Mouse (Mus musculus): ENCODE results near the gene Trim45.

The Trim45 gene

DNA sequence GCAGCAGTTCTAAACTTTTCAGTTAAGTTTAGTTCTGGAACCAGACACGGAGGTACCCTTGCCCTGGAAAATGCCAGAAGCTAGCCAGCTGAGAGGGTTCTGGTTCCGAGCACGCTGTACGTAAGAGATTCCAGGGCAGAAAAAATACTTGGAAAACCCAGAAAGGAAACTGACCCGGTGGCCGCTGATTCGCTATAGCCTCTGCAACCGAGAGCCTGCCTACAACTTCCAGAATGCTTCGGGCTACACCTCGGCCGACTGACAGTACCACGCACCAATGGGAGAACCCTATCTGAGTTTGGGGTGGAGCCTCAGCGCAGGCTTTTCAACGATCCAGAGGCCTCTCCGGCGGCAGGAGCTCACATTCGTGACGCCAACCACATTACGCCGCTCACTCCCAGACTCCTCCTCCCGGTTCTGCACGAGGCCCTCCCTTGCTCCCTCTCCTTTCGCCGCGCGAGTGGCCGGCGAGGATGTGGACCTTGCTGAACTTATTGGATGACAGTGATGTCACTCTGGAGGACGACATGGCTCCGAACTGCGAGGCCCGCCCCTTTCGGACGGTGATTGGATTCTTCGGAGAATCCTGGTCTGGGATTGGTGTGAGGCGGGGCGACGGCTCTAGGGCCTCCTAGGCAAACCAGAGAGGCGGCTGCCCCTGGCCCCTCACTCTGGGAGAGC, at the start of gene Trim45:
Trim45 (plus strand) TSS at position 378 of the 681 bp plus-strand sequence.
- peak; percentile 96 for DNase-seq (ENCODE audit: low spot score)

DNA sequence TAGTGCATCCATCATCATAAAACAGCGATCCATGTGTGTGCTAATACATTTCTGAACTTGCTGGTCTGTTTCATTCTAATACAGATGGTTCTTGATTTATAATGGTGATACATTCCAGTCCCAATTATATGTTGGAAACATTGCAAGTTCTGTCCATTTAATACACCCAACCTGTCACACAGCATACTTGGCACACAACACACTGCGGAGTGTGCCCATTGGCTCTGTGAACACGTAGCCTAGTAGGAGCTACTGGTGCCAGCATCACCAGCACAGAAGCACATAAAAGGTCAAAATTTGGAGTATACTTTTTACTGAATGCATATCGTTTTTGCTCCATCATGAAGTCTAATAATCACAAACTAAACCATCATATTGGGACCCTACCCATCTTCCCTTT, 44.9 kb upstream of the Trim45 start:
- DNase-seq (ENCODE audit: low spot score), result no peak

DNA sequence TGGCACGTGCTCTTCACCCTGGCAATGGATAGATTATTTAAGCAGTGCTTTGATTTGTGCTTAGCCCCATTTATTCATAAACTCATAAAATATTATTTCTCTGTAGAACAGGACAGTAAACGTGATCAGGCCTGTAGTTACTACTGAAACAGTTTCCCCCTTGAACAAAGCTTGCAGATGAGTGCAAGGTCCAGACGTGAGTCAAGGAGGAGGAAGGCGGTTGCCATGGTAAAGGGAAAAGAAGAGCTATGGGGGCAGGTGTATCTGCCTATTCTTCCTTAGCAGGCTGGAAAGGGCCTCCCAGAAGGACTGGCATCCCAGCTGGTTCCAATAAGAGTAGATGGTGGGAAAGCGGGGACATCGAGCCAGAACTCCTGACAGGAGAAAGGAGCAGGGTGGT, 40.6 kb upstream of the Trim45 start:
- DNase-seq (ENCODE audit: low spot score), result no peak

DNA sequence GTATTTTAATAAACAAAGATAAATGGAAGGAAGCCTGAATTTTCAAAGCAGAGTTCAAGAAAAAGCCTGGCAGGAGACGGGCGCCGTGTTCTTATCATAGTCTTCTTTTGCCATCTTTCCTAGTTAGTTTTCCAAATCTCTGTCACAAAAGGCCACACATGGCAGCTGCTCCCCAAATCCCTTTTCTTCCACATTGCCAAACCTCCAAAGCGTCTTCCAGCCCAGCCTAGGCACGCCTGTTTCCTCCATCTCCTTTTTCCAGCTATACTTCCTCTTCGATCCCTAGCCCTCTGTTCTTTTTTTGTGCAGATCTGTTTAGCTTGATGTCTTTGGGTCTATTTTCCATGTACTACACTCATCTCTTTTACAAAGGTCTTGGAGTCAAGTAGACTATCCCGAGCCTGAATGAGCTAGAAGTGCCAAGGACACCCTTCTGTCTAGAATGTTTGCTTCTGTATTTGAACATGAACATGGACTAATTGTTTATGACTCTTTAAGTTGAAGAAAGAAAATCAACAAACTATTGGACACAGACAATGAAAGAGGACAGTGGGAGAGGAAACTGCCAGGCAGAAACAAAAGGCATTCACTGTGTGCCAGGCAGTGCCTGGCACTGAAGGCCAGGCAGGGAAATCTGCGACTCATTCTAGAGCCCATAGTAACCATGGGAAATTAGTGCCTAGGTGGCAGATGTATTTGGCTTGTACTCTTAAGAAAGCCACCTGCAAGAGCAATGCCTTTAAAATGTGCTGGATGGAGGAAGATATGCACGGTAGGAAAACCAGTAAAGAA, 40.0 kb upstream of the Trim45 start:
- DNase-seq (ENCODE audit: low spot score), result no peak

DNA sequence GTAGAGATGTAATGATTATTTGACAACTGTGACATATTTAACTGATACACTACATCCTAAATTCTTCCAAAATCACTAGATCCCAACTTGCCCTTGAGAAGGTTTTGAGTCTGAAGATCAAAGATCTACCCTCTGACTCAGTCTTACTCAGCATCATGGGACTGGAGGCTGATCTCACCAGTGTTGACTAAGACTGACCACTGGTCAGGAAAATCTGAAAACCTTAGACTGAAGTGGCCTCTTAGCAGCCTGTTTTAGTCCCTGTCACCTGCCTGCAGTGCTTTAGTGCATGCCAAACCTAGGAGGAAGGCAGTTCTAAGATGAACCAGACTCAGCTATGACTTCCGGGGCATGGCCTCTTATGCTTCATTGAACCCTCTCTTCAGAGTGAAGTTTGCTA, 32.8 kb upstream of the Trim45 start:
- DNase-seq (ENCODE audit: low spot score), result no peak

DNA sequence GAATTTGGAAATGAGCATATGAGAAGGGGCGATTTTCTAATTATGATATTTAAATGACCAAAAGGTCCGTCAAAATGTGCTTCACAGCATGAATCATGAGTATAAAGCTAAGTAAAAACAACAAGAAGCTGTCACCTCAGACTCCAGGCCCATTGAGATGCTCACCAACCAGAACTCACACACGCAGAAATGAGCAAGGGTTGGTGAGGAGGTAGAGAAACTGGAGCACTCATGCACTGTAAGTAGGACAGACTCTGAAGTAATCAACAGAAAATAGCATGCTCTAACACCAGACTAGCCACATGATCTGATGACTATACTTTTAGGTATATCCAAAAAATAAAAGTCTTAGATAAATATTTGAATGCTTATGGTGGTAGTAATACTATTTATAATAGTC, 31.6 kb upstream of the Trim45 start:
- no peak for DNase-seq (ENCODE audit: low spot score)

DNA sequence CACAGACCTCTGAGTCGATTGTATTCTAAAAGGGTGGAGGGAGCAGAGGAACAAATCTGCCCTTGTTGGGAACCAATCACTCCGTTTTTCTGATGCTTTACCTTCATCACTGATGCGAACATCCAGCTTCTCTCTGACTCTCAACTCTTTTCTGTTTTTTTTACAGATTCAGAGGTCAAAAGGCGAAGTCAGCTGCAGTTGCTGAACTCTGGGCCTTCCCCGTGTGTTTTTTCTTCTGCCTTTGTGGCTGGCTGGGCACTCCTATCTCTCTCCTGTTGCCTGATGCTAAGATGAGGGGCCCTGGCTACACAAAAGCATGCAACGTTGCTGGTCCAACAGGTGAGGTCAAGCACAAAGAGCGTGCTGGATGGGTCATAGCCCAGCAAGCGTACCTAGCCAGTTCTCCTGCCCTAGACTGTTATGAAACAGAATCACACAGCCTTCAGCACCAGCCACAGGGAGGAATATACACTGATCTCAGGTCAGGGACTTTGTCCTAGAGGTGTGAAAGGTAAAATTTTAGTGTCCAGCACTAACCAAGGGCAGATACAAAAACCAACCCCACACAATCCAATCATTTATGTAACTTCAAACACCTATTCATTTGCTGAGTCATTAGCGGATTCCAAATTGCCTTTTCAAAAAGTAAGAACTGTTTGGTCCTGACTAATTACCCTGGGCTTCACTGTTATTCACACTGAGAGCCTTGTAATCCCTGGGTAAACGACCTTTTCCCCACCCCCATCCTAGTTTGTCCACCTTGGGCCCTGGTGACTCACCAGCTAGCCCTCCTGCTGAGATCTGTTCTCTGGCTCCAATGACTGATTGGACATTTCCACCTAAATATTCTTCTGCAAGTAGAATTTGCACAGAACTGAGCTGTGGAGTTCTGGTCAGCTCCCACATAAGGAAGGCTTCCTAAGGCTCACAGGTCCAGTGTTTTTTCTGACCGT, 29.3 kb upstream of the Trim45 start:
- DNase-seq (ENCODE audit: low spot score), result no peak

DNA sequence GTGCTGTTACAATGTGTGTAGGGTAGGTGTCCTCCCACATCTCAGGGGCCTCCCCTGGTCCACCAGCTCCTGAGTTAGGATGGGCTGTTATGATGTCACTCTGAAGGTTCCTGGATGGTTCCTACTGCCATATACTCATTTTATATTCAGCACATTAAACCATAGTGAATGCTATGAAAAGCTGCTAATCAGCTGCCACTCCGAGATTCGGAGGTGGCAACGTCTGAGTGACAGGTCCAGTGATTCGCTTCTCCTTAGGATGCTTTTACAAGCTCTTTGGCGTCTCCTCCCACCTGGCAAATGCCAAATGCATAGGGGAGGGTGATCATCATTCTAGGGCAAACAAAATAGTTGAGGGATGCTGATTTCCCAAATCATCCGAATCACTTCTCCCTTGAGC, 26.5 kb upstream of the Trim45 start:
- DNase-seq (ENCODE audit: low spot score), result no peak

DNA sequence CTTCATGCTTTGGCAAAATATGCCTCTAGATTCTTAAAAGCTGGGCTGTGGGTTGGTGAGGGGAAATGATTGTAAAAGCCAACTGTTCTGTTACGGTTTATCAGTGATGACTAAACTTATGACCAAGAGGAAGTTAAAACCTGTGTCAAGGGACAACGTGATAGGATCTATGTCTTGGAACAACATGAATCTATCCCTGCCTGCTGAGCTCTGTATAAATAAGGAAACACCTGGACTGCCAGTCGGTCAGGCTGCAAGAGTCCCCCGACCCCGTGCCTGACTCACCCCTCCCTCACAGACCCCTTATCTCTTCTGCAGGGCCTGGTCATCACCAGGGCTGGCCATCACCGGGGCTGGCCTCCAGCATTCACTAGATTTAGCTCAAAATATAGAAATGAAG, 15.9 kb upstream of the Trim45 start:
- no peak for DNase-seq (ENCODE audit: low spot score)

DNA sequence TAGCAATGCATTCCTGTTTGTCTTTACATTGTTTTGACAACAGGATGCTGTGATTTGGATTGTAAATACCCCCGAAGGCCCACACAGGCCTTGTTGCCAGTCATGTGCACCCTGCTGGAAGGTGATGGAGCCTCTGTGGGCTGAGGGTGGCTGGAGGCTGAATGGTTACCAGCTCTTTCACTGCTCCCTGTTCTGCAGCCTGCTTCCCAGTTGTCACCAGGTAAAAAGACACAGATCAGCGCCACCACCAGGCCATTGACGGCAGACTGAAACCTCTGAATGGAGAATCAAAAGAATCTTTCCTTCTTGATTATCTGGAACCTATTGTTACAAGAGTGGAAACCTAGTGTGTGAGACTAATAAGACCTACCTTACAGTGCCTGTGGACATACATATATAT, 15.1 kb upstream of the Trim45 start:
- peak; percentile 64 for DNase-seq (ENCODE audit: low spot score)

DNA sequence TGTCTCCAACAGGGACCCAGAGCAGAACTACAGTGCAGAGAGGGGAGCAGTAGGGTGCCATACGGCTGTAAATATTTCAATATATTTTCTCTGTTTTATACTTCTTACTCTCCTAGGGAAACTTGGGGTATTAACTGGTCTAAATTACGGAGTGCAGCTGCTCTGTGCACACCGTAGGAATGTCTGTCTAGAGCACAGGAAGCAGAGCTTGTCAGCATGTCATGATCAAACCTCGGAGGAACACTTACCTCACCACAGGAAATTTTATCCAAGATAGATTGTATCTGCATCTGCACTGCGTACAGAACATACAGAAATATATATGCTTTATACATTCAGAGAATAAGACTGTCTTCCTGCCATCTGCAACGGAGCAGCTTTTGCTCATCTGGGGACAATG, 13.4 kb upstream of the Trim45 start:
- no peak for DNase-seq (ENCODE audit: low spot score)

DNA sequence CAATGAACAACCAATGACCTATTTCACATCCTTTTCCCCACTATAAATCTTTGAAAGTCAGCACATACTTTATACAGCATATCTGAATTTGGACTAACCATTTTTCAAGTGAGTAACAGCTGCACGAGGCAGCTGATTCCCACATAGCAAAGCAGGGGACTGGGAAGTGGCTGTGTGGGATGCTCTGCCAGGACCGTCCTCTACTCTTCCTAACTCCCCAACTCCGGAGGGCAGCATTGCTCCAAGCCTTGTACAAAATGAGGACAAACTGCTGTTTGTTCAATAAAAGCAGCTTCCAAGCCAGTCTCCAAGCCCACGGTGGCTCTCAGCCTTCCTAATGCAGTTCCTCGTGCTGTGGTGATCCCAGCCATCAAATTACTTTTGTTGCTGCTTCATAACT, 11.4 kb upstream of the Trim45 start:
- DNase-seq (ENCODE audit: low spot score), result no peak

DNA sequence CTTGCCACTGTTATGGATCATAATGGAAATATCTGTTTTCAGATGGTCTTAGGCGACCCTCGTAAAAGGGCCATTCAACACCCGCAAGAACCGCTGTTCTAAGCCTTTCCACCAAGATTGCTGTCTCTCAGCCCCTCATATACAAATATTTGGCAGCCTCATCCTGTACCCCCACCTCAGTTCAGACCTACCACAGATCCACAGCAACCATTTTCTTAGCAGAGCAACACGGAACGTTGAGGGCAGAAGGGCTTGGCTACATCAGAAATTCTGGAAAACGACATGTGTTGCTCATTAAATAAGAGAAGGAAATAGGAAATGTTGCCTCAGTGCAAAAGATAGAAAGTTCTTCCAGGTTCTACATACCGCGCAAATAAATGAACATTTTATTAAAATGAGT, 11.0 kb upstream of the Trim45 start:
- DNase-seq (ENCODE audit: low spot score), result no peak

DNA sequence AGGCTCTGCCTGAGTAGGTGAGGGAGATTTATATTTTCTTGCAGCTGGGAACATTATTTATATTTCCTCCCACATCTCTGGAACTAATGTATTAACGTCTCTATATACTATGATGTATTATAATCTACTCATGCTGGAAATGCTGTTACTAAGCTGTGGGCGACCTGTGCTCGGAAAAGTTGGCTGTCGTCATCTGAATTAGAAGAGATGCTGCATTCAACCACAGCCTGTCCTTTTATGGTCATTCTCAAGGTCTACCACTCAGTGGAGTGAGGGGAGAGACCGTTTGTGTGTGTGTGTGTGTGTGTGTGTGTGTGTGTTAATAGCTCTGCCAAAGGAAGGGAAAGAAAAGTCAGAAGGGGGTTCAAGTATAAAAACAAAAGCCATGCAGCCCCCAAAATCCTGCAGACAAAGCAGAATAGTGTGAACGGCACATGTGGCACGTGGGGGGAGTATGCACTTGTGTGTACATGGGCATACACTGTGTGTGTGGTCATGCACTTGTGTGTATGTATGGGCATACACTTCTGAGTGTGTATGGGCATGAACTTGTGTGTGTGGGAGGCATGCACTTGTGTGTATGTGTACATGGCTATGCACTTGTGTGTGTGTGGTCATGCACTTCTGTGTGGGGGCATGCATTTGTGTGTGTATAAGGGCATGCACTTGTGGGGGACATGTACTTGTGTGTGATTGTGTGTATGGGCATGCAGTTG, 10.3 kb upstream of the Trim45 start:
- DNase-seq (ENCODE audit: low spot score), result no peak

DNA sequence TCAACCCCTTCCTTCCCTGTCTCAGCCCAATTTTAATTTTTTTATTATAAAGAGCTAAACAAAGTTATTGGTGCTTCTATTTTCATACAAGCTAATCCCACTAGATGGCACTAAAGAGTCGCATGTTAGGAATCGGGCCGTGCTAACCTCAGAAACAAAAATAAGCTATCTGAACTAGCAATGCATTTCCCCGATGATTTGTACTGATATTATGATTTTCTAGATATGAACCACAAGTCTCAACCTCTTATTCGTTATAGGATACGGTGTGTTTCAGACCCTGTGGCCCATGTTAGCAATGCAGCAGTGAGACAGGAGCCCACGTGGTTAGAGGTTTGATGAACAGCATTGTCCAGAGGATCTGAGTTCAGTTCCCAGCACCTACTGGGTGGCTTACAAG, 5.2 kb upstream of the Trim45 start:
- DNase-seq (ENCODE audit: low spot score), result no peak

DNA sequence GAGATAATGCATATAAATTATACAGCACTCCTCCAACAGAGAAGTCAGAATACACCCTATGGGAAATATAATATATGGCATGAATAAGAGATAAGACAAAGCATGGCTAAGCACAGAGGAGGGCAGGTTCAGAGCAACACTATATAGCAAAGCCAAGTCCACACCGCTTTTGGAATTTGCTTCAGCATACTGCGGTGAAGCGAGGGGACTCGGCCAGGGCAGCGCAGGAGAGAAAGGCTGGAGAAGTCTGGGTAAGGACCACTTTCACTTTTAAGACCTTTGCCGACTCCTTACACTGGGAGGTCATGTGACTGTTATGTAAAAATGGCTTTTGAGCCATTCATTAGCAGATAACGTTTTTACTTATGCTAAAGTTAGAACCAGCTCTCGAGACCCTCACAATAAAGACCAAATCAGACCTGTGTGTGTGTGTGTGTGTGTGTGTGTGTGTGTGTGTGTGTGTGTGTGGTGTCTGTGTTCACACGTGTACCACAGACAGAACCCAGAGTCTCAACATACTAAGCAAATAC, 1.3 kb upstream of the Trim45 start:
- DNase-seq (ENCODE audit: low spot score), result no peak

DNA sequence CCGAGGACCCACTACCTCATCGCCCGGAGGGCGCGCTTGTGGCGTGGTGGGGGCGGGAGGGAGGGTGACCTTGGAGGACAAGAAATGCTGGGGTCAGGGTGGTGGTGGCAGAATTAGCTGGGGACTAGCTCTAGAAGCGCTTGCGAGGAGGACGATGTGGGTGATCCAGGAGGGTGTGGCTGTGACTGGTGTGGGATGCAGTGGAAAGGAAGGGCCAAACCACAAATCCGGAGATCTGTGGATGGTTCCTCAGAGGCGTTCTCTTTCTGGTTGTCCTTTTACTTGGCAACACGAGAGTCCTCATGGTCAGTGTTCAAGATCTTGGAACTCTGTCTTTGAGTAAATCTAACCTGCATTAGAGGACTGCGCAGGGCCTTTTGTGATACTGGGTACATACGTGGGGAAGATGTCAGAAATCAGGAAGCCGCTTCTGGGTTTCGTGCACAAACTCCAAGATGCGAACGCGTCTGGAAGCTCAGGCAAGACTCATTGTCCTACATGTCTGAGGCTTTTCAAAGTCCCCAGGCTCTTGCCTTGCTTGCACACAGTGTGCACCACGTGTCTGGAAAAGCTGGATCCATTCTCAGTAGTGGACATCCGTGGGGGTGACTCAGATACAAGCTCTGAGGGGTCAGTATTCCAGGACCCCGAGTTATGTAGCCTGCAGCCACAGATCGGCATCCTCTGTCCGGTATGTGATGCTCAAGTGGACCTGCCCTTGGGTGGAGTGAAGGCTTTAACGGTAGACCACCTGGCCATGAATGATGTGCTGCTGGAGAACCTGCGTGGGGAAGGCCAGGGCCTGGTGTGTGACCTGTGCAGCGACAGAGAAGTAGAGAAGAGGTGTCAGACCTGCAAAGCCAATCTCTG, 739 bp downstream of the Trim45 start:
- DNase-seq (ENCODE audit: low spot score), result no peak

DNA sequence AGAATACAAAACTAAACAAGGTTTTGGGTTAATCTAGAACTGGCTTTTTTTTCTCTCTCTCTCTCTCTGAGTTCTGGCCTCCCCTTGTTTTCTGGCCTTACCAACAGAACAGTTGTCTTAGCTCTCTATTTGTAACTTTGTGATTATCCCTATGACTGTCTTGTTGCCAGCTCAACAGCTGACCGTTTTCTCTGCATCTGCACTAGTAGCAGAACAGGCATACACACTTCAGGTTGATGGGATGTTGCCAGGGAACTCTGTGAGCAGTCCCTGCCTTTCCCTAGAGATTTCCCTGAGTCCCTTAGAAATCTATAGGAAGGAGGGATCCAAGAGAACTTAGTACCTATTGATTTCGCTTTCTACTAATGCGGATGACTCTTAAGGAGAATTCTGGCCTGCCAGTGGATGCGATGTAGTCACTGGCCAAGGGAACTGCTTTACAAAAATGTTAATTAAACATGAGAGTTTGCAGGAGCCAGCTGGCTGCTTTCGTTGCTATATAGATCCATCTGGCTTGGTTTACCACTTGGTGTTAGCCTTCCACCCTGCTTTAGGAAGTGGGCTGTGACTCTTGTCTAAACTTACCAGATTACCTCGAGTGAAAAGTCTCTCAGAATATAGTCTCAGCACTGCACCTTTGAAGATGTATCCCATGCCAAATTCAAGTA, 2.2 kb downstream of the Trim45 start:
- DNase-seq (ENCODE audit: low spot score), result no peak

DNA sequence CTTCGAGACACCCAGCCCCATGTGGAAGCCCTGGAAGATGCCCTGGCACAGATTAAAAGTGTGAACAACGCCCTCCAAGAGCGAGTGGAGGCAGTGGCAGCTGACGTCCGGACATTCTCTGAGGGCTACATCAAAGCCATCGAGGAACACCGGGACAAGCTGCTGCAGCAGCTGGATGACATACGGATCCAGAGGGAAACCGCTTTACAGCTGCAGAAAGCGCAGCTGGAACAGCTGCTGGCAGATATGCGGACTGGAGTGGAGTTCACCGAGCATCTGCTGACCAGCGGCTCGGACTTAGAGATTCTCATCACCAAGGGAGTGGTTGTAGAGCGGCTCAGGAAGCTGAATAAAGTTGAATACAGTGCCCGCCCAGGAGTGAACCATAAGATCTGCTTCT, 3.2 kb downstream of the Trim45 start:
- no peak for DNase-seq (ENCODE audit: low spot score)

All from testis, postnatal 10 days (tissue).